Mouse (Mus musculus): ENCODE data around the gene Mettl1. TPM values are rescaled to one million over a fixed set of nuclear protein-coding genes. Genes with fewer than 3 reads are reported as not detected.

The Mettl1 gene
- not detected in 2 replicates for polyA plus RNA-seq (2012; ENCODE audit: insufficient read depth, insufficient read length, low replicate concordance, missing spikeins)

DNA sequence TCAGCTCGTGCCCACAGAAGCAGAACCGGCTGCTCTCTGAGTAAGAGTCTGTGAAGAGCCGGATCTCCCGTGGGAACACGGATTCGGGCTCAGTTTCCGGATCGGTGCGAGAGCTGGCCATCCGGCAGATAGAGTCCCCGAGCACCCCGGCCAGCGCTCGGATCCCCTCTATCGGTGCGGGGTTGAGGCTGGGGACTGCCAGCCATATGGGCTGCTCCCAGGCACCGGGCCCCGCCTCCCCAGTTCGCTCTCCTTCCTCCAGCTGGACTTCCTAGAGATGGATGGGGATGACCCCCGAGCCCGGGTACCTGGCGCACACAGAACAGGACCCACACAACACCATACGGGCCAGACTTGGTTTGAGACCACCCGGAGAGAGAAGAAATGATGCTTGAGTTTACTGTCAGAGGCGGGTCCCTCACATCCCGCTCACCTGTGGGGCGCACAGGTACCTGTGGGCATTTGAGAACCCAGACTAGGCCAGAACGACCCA is at the start of gene Mettl1, which contains the start of gene Eef1akmt3:
Mettl1 (plus strand) TSS at position 141 of the 493 bp plus-strand sequence.
Eef1akmt3 (minus strand) TSS at position 240 of the 493 bp plus-strand sequence.
- Histone ChIP-seq H3K27ac (ENCODE audit: insufficient read depth, low read depth, low read length) (no peak within 1 kb of the TSS), H3K4me3 (ENCODE audit: insufficient read depth, low read depth, low read length) (peak within 1 kb of the TSS; percentile 98), H3K4me1 (ENCODE audit: control insufficient read depth, insufficient read depth, low read length) (no peaks in the 10 kb centered on the region)
- no peak for TF ChIP-seq CTCF (IDR thresholded peaks at IDR 0.05; ENCODE audit: insufficient read depth, low read depth, low read length)
- TF ChIP-seq POLR2A (IDR thresholded peaks at IDR 0.05; ENCODE audit: insufficient read depth, low read depth, low read length), result no peak
- WGBS, result under 1% methylated on average over 28 of the region's 28 CpGs

DNA sequence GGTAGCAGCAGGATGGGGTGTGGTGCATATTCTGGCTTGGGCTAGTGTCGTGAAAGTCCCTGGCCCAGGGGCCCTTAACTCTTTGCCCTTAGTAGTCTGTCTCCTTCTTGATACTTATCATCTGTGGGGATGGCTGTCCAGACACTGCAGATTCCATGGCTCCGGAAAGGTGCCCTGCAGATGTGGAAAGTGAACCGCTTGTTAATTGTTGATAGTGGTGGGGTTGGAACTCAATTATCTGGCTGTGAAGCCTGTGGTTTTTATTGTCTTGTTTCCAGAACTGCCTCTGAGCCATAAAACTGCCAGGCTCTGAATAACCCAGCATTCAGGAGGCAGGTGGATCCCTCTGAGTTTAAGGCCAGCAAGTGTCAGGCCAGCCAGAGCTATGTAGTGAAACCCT is 49.5 kb upstream of the Mettl1 start:
- WGBS, result 12% methylated on average over 3 of the region's 3 CpGs
- Histone ChIP-seq H3K4me1 (ENCODE audit: control insufficient read depth, insufficient read depth, low read length) (peaks cover 41% of the 10 kb centered on the region), H3K27ac (ENCODE audit: insufficient read depth, low read depth, low read length) (no peak overlapping the region), H3K4me3 (ENCODE audit: insufficient read depth, low read depth, low read length) (no peak overlapping the region)
- TF ChIP-seq CTCF (IDR thresholded peaks at IDR 0.05; ENCODE audit: insufficient read depth, low read depth, low read length), result no peak
- no peak for TF ChIP-seq POLR2A (IDR thresholded peaks at IDR 0.05; ENCODE audit: insufficient read depth, low read depth, low read length)

- Histone ChIP-seq H3K4me1 (ENCODE audit: control insufficient read depth, insufficient read depth, low read length) (peaks cover 24% of the 10 kb centered on the region), H3K4me3 (ENCODE audit: insufficient read depth, low read depth, low read length) (no peak overlapping the region), H3K27ac (ENCODE audit: insufficient read depth, low read depth, low read length) (no peak overlapping the region)
- TF ChIP-seq CTCF (IDR thresholded peaks at IDR 0.05; ENCODE audit: insufficient read depth, low read depth, low read length) (no peak), POLR2A (IDR thresholded peaks at IDR 0.05; ENCODE audit: insufficient read depth, low read depth, low read length) (no peak)
- 83% methylated on average over 3 of the region's 3 CpGs for WGBS
Observed at GRCm38 (mm10) chr10:126993621-126994020, 47.6 kb upstream of the Mettl1 start.

DNA sequence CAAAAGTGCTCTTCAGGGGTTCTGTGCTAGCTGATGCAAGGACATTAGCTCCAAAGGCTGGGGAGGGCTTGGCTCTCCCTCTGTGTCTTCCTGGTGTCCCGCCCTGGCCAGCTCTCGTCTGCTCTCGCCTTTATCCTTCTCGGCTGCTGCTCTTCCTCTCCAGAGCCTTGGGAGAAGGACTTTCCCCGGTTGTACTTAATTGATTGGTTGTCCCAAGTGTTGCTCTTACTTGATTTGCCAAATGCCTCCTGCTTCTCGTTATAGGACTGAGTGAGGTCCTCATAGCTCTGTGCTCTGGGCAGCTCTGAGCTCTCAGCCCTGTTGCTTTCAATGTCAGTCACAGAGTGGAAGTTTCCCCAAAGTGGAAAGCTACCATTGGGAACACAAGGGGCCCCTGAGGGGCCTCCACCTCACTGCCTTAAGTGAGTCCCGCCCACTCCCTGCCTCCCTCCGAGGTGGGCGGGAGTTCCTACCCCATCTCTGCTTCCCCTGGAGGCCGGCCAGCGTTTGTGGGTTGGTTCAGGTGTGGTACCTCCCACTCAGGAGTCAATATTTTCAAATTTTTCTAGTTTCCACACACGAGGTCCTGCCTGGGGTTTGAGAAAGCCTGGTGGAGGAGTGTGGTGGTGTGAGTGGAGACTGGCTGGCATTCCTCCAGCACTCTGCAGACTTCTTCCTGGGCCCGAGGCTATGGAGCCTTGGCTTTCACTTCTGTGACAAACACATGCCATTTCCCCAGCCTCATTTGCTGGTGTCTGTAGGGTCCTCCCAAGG is 43.7 kb upstream of the Mettl1 start:
- H3K4me3 ChIP-seq (ENCODE audit: insufficient read depth, low read depth, low read length), result no peak overlapping the region
- 45% methylated on average over 13 of the region's 13 CpGs for WGBS
- H3K4me1 ChIP-seq (ENCODE audit: control insufficient read depth, insufficient read depth, low read length), result no peaks in the 10 kb centered on the region
- no peak overlapping the region for H3K27ac ChIP-seq (ENCODE audit: insufficient read depth, low read depth, low read length)
- no peak for TF ChIP-seq CTCF (IDR thresholded peaks at IDR 0.05; ENCODE audit: insufficient read depth, low read depth, low read length)
- TF ChIP-seq POLR2A (IDR thresholded peaks at IDR 0.05; ENCODE audit: insufficient read depth, low read depth, low read length), result no peak

GRCm38 (mm10) chr10:127000529-127000928 is 40.7 kb upstream of the Mettl1 start, which contains the start of gene Avil:
Avil (plus strand) TSS chr10:127000709.
- TF ChIP-seq POLR2A (IDR thresholded peaks at IDR 0.05; ENCODE audit: insufficient read depth, low read depth, low read length) (no peak), CTCF (IDR thresholded peaks at IDR 0.05; ENCODE audit: insufficient read depth, low read depth, low read length) (no peak)
- Histone ChIP-seq H3K27ac (ENCODE audit: insufficient read depth, low read depth, low read length) (no peak within 1 kb of the TSS), H3K4me1 (ENCODE audit: control insufficient read depth, insufficient read depth, low read length) (no peaks in the 10 kb centered on the region), H3K4me3 (ENCODE audit: insufficient read depth, low read depth, low read length) (no peak within 1 kb of the TSS)
- whole genome bisulfite sequencing, result 84% methylated on average over 5 of the region's 5 CpGs

GRCm38 (mm10) chr10:127001297-127001696 is 39.9 kb upstream of the Mettl1 start:
- Histone ChIP-seq H3K4me1 (ENCODE audit: control insufficient read depth, insufficient read depth, low read length) (no peaks in the 10 kb centered on the region), H3K4me3 (ENCODE audit: insufficient read depth, low read depth, low read length) (no peak overlapping the region), H3K27ac (ENCODE audit: insufficient read depth, low read depth, low read length) (no peak overlapping the region)
- TF ChIP-seq POLR2A (IDR thresholded peaks at IDR 0.05; ENCODE audit: insufficient read depth, low read depth, low read length), result no peak
- TF ChIP-seq CTCF (IDR thresholded peaks at IDR 0.05; ENCODE audit: insufficient read depth, low read depth, low read length), result no peak
- 79% methylated on average over 9 of the region's 9 CpGs for WGBS

GRCm38 (mm10) chr10:127002056-127002455 is 39.2 kb upstream of the Mettl1 start:
- Histone ChIP-seq H3K4me1 (ENCODE audit: control insufficient read depth, insufficient read depth, low read length) (no peaks in the 10 kb centered on the region), H3K4me3 (ENCODE audit: insufficient read depth, low read depth, low read length) (no peak overlapping the region), H3K27ac (ENCODE audit: insufficient read depth, low read depth, low read length) (no peak overlapping the region)
- WGBS, result 20% methylated on average over 1 of the region's 1 CpGs
- TF ChIP-seq CTCF (IDR thresholded peaks at IDR 0.05; ENCODE audit: insufficient read depth, low read depth, low read length) (no peak), POLR2A (IDR thresholded peaks at IDR 0.05; ENCODE audit: insufficient read depth, low read depth, low read length) (no peak)

- no peak overlapping the region for H3K4me3 ChIP-seq (ENCODE audit: insufficient read depth, low read depth, low read length)
- TF ChIP-seq CTCF (IDR thresholded peaks at IDR 0.05; ENCODE audit: insufficient read depth, low read depth, low read length) (no peak), POLR2A (IDR thresholded peaks at IDR 0.05; ENCODE audit: insufficient read depth, low read depth, low read length) (no peak)
- 93% methylated on average over 5 of the region's 5 CpGs for whole genome bisulfite sequencing
- no peaks in the 10 kb centered on the region for H3K4me1 ChIP-seq (ENCODE audit: control insufficient read depth, insufficient read depth, low read length)
- H3K27ac ChIP-seq (ENCODE audit: insufficient read depth, low read depth, low read length), result no peak overlapping the region
Observed at GRCm38 (mm10) chr10:127002765-127003164, 38.4 kb upstream of the Mettl1 start.

DNA sequence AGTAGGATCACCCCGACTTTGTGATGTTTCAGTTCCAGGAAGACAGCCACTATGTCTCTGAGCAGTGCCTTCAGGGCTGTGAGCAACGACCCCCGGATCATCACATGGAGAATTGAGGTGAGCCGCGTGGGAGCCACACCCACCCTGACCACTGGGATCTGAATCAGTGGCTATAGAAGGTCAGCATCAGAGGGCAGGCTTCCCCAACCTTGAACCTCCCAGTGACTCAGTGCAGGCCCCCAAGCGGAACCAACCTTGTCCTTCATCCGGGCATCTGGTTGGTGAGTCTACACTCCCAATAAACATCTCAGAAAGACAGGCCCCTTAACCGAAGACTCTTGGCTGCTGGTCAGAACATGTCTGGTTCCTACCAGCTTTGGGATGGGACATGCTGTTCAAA is 37.9 kb upstream of the Mettl1 start:
- Histone ChIP-seq H3K4me1 (ENCODE audit: control insufficient read depth, insufficient read depth, low read length) (no peaks in the 10 kb centered on the region), H3K4me3 (ENCODE audit: insufficient read depth, low read depth, low read length) (no peak overlapping the region), H3K27ac (ENCODE audit: insufficient read depth, low read depth, low read length) (no peak overlapping the region)
- TF ChIP-seq POLR2A (IDR thresholded peaks at IDR 0.05; ENCODE audit: insufficient read depth, low read depth, low read length) (no peak), CTCF (IDR thresholded peaks at IDR 0.05; ENCODE audit: insufficient read depth, low read depth, low read length) (no peak)
- WGBS, result 83% methylated on average over 8 of the region's 8 CpGs

Measured in olfactory bulb, adult 2 months (tissue).